Mouse (Mus musculus) adrenal gland, postnatal 10 days (tissue): ENCODE data around the gene Dglucy. TPM values are rescaled to one million over a fixed set of nuclear protein-coding genes. Genes with fewer than 3 reads are reported as not detected.

Source experiments
- DNase-seq: peaks from one replicate; pipeline ENCODE4 v3.0.0; 2021; ENCODE audit warnings: mixed read lengths
- long read RNA-seq, 2 experiments: library from polyadenylated mRNA; stranded (forward); transcript quantifications; one replicate each; pipeline ENCODE4 v2.0.0; 2021
- total RNA-seq, 2 experiments: library from RNA; stranded (reverse); gene quantifications; 2 replicates each; pipeline ENCODE4 v1.2.3; 2021

The Dglucy gene
- total RNA-seq = 10 to 100 TPM; 14.8 to 18.1 TPM
- long read RNA-seq, experiment 1, partial matches to known transcripts = 2 of 8 reads
- long read RNA-seq, experiment 1, other reads (novel, unspliced or antisense) = 3 of 8 reads
- long read RNA-seq, experiment 2, transcript Dglucy-201 (13 exons, 3,295 nt) = major isoform, 8 of 10 reads
- long read RNA-seq, experiment 2, partial matches to known transcripts = 0 of 10 reads
- long read RNA-seq, experiment 2, other reads (novel, unspliced or antisense) = 1 of 10 reads

DNA sequence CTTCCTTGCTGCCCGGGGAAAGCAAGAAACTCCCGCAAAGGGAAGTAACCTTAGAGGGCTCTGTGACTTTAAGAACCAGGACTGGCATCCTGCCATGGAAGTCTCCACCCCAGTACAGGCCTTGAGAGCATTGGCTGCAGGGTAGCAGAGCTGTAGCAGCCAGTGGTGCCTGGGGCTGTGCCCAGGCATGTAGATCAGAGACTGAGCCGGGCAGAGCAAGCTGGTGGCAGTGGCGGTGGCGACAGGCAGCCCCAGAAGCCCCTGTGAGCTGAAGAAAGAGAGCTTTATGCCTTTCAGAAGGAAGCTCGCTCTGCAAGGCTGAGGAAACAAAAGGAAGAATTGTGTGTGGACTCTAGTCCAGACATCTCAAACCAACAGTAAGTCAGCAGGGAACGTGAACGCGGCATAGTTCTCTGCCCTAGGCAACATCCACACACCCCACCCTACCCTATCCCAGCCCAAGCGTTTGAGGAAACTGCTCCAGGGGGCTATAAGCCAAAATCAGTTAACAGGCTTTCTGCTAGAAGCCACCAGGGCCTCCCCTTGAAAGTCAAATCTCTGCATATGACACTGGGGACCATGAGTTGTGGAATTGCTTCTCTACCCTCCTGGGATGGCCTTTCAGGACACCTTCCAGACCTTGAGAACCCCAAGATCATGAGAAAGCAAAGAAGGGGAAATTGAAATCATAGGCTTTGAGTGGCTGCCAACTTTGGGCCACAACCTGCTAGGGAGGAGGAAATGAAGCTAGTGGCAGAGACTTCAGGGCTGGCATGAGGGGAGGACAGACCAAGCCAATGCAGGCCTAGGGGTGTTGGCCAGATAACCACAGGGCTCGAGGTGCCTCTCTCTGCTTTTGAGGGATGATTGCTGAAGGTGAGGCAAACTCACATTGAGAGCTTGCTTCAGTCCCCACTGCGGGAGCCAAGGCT is at the start of gene Dglucy:
Gene Dglucy (plus strand): TSS at position 124 of the 932 bp plus-strand sequence.
- peak; percentile 94 for DNase-seq

GRCm38 (mm10) chr12:100735156-100735555 is 43.7 kb upstream of the Dglucy start:
- DNase-seq = no peak

- DNase-seq = no peak
These were observed 43.3 kb upstream of the Dglucy start for GRCm38 (mm10) chr12:100735581-100735980.

GRCm38 (mm10) chr12:100738498-100738897 is 40.4 kb upstream of the Dglucy start:
- DNase-seq = no peak

GRCm38 (mm10) chr12:100739011-100739570 is 39.8 kb upstream of the Dglucy start:
- DNase-seq = no peak

DNA sequence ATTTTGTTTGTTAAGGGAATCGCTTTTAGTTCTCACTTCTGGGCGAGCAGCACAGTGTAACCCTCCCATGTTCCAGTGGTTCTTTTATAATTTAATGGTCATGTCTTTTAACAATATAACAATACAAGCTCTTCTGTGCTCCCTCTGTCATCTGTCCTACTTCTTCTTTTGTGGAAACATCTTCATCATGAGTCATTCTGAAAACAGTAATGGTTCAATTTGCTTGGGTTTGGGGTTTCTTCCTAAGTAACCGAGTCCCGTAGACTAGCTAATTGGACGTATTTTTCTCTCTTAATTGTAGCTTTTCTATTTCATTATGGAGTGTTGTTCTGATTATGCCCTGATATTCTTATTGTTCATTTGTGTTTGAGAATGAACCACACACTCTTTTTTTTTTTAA is 38.5 kb upstream of the Dglucy start:
- no peak for DNase-seq

GRCm38 (mm10) chr12:100742468-100742867 is 36.4 kb upstream of the Dglucy start:
- no peak for DNase-seq

DNA sequence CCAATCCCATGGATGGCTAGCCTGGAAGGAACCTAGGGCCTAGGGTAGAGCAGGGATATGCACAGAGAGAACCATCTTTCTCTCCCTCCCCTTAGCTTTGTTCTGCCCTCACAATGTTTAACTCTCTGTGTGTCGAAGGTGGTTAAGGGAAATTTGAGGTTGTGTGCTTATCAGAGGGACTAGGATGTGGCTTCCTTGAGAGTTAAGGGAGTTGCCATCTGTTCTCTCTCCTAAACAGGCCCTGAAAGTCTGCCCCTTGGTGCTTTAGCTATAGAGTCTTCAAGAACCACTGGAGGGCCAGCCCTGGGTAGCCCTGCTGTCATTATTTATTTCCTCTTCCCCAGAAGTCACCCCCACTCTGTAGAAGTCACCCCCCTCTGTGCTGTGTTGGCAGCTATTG is 25.9 kb upstream of the Dglucy start:
- DNase-seq = no peak

GRCm38 (mm10) chr12:100753716-100754115 is 25.1 kb upstream of the Dglucy start:
- DNase-seq = no peak

DNA sequence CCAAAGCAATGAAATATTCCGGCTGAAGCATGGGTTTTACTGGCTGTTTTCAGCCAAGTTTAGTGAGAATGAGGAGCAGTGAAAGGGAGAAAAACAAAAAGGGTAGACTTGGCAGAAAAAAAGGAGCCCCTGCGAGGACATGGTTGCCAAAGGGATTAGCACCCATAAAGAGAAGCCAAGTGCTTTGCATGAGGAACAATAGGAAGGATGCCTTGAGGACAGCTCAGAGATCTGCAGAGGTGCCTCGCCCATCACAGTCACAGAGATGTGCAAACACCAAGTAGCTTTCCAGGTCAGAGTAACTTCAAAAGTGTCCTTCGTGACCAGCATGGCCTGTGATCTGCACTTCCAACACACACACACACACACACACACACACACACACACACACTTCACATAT is 21.4 kb upstream of the Dglucy start:
- no peak for DNase-seq

GRCm38 (mm10) chr12:100762663-100763425 is 16.0 kb upstream of the Dglucy start:
- DNase-seq = no peak

DNA sequence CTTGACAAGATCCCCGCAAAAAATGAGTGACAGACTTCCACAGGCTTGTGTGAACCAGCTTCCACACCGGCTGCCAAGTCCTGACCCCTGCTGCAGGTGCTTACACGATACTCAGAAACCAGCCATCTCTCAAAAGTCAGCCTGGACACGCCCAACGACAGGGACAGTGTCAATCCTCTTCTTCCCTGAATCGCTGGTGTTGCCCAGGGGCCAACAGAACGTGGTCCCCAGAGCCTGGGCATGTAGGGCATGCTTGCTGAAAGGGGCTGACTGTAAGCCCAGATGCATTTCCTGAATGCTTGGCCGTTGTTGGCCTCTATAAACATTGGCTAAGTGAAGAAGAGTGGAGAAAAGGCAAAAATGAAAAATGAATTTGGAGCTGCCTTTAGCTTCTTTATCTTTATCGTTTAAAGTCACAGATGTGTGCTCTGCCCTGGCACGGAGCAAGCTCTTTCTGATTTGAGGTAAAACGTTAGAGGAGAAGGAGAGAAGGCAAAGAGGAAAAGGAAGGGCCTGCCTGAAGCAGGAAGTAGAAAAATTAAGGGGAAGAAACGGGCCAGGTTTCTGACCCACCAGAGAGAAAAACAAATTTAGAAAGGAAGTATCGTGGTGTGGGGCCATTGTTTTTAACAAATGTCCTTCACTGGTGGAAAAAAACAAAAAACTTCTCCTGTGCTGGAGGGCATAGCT is 14.4 kb upstream of the Dglucy start:
- no peak for DNase-seq

GRCm38 (mm10) chr12:100769871-100770270 is 9.0 kb upstream of the Dglucy start:
- no peak for DNase-seq

- DNase-seq = no peak
These were observed 8.1 kb upstream of the Dglucy start for GRCm38 (mm10) chr12:100770765-100771164.

- peak; percentile 66 for DNase-seq
These were observed 6.5 kb upstream of the Dglucy start for GRCm38 (mm10) chr12:100772230-100772984.

DNA sequence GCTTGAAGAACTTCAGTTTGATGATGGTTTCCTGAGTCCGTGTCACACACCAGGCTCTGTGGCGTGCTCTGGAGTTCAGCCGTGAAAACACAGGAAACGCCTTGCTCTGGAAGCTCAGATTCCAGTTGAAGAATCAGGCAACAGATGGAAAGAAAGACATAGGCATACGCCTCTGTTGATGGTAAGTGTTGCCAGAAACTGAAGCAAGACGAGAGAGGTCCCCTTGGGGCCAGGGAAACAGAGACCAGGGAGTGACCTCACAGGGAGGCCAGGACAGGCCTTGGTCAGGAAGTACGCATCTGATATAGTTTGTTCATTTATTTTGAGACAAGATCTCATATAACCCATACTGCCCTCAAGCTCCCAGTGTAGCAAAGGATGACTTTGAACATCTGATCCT is 4.1 kb upstream of the Dglucy start:
- DNase-seq = peak; percentile 57

DNA sequence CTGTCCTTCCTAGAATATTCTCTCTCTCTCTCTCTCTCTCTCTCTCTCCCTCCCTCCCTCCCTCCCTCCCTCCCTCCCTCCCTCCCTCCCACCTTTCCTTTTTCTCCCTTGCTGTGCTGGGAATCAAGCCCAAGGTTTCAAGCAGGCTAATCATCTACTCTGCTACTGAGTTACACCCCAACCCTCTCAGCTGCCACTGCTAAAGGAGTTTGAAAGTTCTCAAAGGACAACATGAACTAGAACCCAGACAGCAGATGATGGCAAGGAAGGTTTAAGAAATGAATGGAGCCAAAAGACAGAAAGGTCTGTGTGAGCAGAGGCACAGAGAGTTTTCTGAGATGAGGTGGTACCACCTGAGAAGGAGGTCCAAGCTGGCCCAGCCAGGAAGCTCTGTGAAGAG is 3.6 kb upstream of the Dglucy start:
- DNase-seq = no peak

GRCm38 (mm10) chr12:100775911-100776581 is 2.8 kb upstream of the Dglucy start:
- DNase-seq = peak; percentile 25

DNA sequence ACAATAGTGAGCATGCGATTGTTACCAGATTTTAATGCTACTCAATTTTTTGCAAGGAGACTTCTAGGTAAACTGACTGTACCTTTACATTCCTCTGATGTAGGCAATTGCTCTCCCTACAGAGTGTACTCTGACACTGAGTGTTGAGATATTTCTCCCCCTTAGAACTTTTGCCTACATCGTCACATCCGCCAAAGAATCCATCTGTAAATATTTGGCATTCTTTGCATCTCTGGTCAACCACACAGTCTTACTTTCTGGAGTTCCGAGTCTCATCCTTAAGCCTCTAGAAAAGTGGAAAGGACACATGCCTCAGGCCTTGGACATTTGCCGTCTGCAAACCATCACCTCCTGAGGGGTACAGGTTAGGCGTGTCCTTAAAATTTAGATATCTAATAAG is 1.9 kb upstream of the Dglucy start:
- no peak for DNase-seq

DNA sequence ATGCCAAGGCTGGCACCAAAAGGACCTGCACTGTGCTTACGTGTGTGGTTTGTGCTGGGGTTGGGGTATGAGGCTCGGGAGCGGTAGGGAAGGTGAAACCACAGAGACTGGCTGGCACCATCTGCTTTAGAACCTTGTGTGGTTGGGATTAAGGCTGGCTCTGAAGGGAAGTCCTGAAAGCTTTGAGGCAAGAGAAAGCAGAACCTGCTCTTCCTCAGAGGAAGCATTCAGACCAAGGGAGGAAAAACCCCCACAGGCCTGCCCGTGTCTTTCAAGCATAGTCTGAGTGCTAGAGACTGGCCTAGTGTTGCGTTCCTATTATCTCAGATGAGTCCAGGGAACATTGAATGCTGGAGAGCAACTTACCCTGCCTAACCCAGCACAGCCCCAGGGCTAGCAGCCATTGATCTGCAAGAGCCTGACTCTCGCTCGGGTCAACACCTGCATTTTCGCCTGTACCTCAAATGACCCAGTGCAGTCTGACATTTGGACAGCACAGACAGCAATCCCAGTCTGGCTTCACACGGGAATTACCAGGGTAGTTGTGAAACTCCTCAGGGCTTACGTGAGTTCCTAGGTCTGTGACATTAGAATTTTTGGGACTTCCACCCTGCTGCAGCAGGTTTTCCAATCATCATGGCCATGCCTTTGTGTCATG is 452 bp upstream of the Dglucy start:
- no peak for DNase-seq
